Mouse (Mus musculus): ENCODE measurements around the gene Ephx1.
A peak's percentile ranks its signal among the peaks of the same experiment; 100 is the strongest.
"Not testable (repeated sequence)": the region's sequence is repeated elsewhere in the genome, so short reads cannot be mapped to it uniquely, and the experiment has no call there.

Ephx1 gene

GRCm38 (mm10) chr1:181013446-181013845, 7.3 kb downstream of the Ephx1 start:
- no peak for DNase-seq (ENCODE audit: low read depth, low spot score)

- no peak for DNase-seq (ENCODE audit: low read depth, low spot score)
These were observed 8.3 kb downstream of the Ephx1 start for GRCm38 (mm10) chr1:181012416-181012815.

- DNase-seq (ENCODE audit: low read depth, low spot score): no peak
These were observed 9.1 kb downstream of the Ephx1 start for GRCm38 (mm10) chr1:181011601-181012000.

GRCm38 (mm10) chr1:181010171-181010932, 10.4 kb downstream of the Ephx1 start:
- DNase-seq (ENCODE audit: low read depth, low spot score): no peak

GRCm38 (mm10) chr1:181009754-181010153, 10.9 kb downstream of the Ephx1 start:
- DNase-seq (ENCODE audit: low read depth, low spot score): peak; percentile 90

GRCm38 (mm10) chr1:181009011-181009590, 11.6 kb downstream of the Ephx1 start:
- DNase-seq (ENCODE audit: low read depth, low spot score): no peak

- DNase-seq (ENCODE audit: low read depth, low spot score): no peak
These were observed 12.4 kb downstream of the Ephx1 start for GRCm38 (mm10) chr1:181008266-181008665.

GRCm38 (mm10) chr1:181007831-181008230, 12.9 kb downstream of the Ephx1 start:
- no peak for DNase-seq (ENCODE audit: low read depth, low spot score)

- no peak for DNase-seq (ENCODE audit: low read depth, low spot score)
These were observed 15.4 kb downstream of the Ephx1 start for GRCm38 (mm10) chr1:181005331-181005730.

- DNase-seq (ENCODE audit: low read depth, low spot score): no peak
These were observed 16.9 kb downstream of the Ephx1 start for GRCm38 (mm10) chr1:181003790-181004189.

- DNase-seq (ENCODE audit: low read depth, low spot score): no peak
These were observed 19.1 kb downstream of the Ephx1 start for GRCm38 (mm10) chr1:181001621-181002020.

GRCm38 (mm10) chr1:181001217-181001616, 19.5 kb downstream of the Ephx1 start:
- DNase-seq (ENCODE audit: low read depth, low spot score): no peak

- peak; percentile 52 for DNase-seq (ENCODE audit: low read depth, low spot score)
These were observed 20.1 kb downstream of the Ephx1 start for GRCm38 (mm10) chr1:181000501-181001092.

GRCm38 (mm10) chr1:180992142-180992541, 28.6 kb downstream of the Ephx1 start:
- DNase-seq (ENCODE audit: low read depth, low spot score): no peak

GRCm38 (mm10) chr1:180990671-180991070, 30.0 kb downstream of the Ephx1 start:
- DNase-seq (ENCODE audit: low read depth, low spot score): no peak

GRCm38 (mm10) chr1:180987759-180988158, 32.9 kb downstream of the Ephx1 start:
- peak; percentile 56 for DNase-seq (ENCODE audit: low read depth, low spot score)

- no peak for DNase-seq (ENCODE audit: low read depth, low spot score)
These were observed 34.0 kb downstream of the Ephx1 start for GRCm38 (mm10) chr1:180986701-180987100.

GRCm38 (mm10) chr1:180981298-180982046, 39.2 kb downstream of the Ephx1 start:
- DNase-seq (ENCODE audit: low read depth, low spot score): not testable (repeated sequence)

GRCm38 (mm10) chr1:180980464-180980863, 40.2 kb downstream of the Ephx1 start:
- no peak for DNase-seq (ENCODE audit: low read depth, low spot score)

GRCm38 (mm10) chr1:180979484-180980251, 41.0 kb downstream of the Ephx1 start:
- DNase-seq (ENCODE audit: low read depth, low spot score): no peak

- DNase-seq (ENCODE audit: low read depth, low spot score): no peak
These were observed 44.5 kb downstream of the Ephx1 start for GRCm38 (mm10) chr1:180976110-180976679.

Data from skeletal muscle tissue, adult 2 months (tissue).